Mouse (Mus musculus) spleen, postnatal 14 days (tissue): ENCODE data around the gene Elfn2.

Source experiments
- DNase-seq, 2 experiments: peaks; one replicate each; pipeline ENCODE4 v3.0.0; 2021 to 2022; ENCODE audit warnings: low spot score in 2 of 2

The Elfn2 gene

GRCm38 (mm10) chr15:78718290-78719250, at the start of gene Elfn2:
TSS of gene Elfn2 (minus strand) at chr15:78718771.
- DNase-seq, result no peak

GRCm38 (mm10) chr15:78763704-78764103, 45.1 kb upstream of the Elfn2 start:
- DNase-seq, result no peak

GRCm38 (mm10) chr15:78763210-78763609, 44.6 kb upstream of the Elfn2 start:
- DNase-seq, result no peak

DNA sequence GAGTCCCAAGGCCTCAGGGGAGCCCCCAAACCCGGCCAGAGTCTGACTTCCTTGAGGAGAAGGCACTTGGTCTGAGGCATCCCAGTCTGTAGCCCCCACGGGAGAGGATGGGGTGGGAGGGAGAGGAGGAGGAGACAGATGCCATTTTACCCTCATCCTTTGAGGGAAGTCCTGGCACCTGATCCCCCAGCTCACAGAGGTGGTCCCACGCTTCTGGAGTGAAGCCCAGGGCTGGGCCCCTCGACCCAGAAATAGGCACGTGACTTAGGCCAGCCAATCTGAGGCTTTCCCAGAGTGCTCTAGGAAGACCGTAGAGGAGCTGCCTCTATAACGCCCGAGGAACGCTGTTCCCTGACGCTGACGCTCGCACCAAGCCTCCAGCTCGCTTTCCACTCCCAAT, 42.5 kb upstream of the Elfn2 start:
- DNase-seq, result no peak

DNA sequence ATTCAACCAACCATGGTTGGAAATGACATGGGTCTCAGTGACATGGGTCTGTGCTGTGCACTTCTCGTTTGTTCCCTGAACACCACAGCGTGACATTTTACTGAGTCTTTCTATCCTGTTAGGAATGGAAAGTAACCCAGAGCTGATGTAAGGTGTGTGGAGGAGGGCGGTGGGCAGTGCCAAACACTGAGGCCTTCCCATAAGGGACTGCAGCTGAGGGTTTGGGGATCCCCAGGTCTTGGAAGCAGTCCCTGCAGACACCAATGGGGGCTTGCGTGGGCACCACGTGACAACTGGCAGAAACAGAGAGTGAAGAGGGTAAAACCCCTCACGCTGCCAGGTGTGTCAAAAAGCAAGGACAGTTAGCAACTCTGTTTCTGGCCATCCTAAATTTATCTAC, 39.6 kb upstream of the Elfn2 start:
- no peak for DNase-seq

- no peak for DNase-seq
These were observed 37.6 kb upstream of the Elfn2 start for GRCm38 (mm10) chr15:78755966-78756725.

- DNase-seq, result no peak
These were observed 36.7 kb upstream of the Elfn2 start for GRCm38 (mm10) chr15:78755226-78755625.

DNA sequence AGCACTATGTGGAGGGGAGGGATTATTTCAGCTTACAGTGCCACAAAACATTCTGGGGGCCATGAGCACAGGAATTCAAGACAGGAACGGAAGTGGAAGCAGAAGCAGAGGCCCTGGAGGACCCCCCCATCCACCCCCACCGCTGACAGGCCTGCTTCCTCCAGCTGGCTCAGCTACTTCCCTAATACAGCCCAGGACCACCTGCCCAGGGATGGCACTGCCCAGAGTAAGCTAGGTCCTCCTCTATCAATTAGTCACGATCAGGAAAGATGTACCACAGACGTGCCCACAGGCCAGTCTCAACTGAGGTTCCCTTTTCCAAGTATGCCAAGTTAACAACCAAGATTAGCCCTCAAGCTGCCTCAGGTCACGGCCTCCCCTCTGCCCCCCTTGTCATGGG, 35.6 kb upstream of the Elfn2 start:
- no peak for DNase-seq

- DNase-seq, result no peak
These were observed 34.4 kb upstream of the Elfn2 start for GRCm38 (mm10) chr15:78752991-78753390.

- DNase-seq, result no peak
These were observed 32.2 kb upstream of the Elfn2 start for GRCm38 (mm10) chr15:78750608-78751350.

DNA sequence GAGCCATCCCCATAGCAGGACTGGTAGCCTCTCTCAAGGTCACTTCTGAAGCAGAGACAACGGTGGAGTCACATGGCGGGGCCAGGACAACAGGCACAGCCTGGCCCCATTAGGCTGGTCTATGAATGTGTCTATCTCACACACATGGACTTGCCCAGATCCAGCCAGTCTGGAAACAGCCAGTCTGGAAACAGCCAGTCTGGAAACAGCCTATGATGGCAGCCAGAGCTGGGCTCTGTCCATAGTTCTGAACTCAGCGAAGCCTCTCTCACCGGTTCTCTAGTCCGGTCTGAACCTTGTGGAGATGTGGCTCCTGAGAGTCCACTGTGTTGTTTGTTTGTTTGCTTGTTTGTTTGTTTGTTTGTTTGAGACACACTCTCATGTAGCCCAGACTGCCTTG, 31.3 kb upstream of the Elfn2 start:
- no peak for DNase-seq

DNA sequence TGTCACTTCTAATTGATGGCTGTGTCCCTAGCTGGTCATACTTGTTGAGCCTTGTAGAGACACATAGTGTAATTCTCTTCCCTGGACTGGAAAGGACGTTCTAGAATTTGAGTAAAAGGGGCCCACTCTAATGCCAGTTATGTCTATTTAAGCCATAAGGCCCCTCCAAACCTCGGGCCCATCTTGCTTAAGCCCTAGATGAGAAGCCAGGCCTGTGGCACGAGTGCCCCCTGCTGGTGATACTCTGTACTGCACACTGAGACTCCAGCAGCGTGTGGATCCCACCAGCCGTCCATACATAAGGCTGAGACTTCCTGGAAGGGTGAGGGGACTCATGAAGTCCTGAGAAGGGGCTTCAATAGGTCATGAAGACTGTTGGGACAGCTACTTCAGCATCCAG, 25.6 kb upstream of the Elfn2 start:
- peak; percentile 50 to 68 for DNase-seq

GRCm38 (mm10) chr15:78742831-78743230, 24.3 kb upstream of the Elfn2 start:
- DNase-seq, result no peak

GRCm38 (mm10) chr15:78740662-78741061, 22.1 kb upstream of the Elfn2 start:
- DNase-seq, result no peak

- DNase-seq, result no peak
These were observed 18.6 kb upstream of the Elfn2 start for GRCm38 (mm10) chr15:78737146-78737545.

GRCm38 (mm10) chr15:78736681-78737100, 18.1 kb upstream of the Elfn2 start:
- no peak for DNase-seq

- DNase-seq, result no peak
These were observed 17.6 kb upstream of the Elfn2 start for GRCm38 (mm10) chr15:78736181-78736579.

DNA sequence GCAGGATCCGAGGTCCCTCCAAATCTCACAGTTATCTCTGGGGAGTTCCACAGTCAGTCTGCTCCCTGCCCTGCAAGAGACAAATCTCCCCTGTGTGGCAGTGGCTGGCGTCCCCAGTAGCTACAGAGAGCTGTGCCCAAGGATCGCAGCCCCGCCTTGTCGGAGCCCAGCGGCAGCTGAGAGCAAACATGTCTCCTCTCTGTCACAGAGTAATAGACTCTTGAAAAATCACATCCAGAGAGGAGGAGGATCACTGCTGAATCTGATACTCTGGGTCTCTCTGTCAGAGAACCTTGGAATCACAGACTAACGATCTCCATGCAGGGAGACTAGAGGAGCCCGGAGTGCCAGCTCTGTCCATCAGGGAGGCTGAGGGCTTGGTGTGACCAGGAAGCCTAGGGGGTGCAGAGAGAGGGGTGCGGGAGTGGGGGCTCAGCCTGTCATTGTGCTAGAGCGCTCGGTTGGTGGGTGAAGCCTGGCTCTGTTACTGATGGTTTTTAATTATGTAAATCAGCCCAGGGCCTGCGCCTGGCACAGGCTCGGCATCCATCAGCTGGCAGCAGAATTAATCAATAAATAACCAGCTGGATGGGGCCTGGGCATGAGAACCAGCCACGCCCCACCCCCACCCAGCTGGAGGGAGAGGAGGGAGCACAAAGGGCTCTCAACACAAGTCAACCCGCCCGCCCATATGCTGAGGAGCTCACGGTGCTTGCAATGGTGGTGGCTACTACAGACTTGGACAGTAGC, 17.0 kb upstream of the Elfn2 start:
- DNase-seq, result no peak

DNA sequence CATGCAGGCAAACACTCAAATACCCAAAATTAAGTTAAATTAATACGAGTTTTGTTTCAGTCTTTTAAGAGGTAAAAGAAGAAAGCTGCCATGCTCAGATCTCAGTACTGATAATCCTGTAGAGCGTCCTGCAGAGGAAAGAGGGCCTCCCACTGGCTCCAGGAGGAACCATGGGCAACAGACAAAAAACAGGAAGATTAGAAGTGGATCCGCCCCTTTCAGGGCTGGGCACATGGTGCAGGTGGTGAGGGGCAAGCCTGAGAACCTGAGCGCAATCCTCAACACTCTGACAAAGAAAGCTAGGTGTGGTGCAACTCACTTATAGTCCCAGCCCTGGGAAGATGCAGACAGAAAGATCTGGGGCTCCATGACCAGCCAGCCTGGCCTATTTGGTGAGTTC, 13.3 kb upstream of the Elfn2 start:
- DNase-seq, result no peak

GRCm38 (mm10) chr15:78730315-78731049, 11.9 kb upstream of the Elfn2 start:
- no peak for DNase-seq

- DNase-seq, result no peak
These were observed 8.1 kb upstream of the Elfn2 start for GRCm38 (mm10) chr15:78726697-78727096.
